Comparison of ENCODE assay signal across 8 mouse cellular contexts in genomic region chr7:112656141-112656662, GRCm38 (mm10). TPM values are rescaled to one million over a fixed set of nuclear protein-coding genes. Genes with fewer than 3 reads are reported as not detected.
DNase-seq lines count a peak whose midpoint lies in the region; ATAC-seq and TF ChIP-seq lines count a peak whose summit lies in the region.
"Had no signal": no experiment of that assay in that cellular context is flagged by ENCODE, and none has a peak within 500 bp of the region (broad histone marks: within the 10 kb centered on the region; RNA-seq: fewer than 3 reads in every experiment).

No protein-coding gene starts in this region.

- no peaks in the 10 kb centered on the region for H3K36me3 ChIP-seq in embryonic facial prominence, embryonic 13.5 days
- no peaks in the 10 kb centered on the region; the same call in 1 of the 2 replicates for H3K36me3 ChIP-seq in heart, embryonic 16.5 days (ENCODE audit: control insufficient read depth, insufficient read depth)
- H3K36me3 ChIP-seq in limb, embryonic 14.5 days (ENCODE audit: control insufficient read depth, insufficient read depth, low read length), result no peaks in the 10 kb centered on the region
- no peaks in the 10 kb centered on the region for H3K36me3 ChIP-seq in stomach, embryonic 16.5 days (ENCODE audit: control insufficient read depth, insufficient read depth, low read length)
- no peaks in the 10 kb centered on the region for H3K36me3 ChIP-seq in forebrain, postnatal 0 days (ENCODE audit: insufficient read depth)
- H3K36me3 ChIP-seq: limb, embryonic 12.5 days had no signal

- peak; percentile 68 for DNase-seq in limb, embryonic 14.5 days (ENCODE audit: low spot score)
- DNase-seq in B cell, adult 2 months, result no peak
- no peak for DNase-seq in left cerebral cortex, adult 11 months (ENCODE audit: low spot score)
- DNase-seq in forebrain, postnatal 0 days, result no peak

- no peak overlapping the region for H3K4me3 ChIP-seq in embryonic facial prominence, embryonic 13.5 days
- no peak overlapping the region for H3K4me3 ChIP-seq in heart, embryonic 16.5 days (ENCODE audit: low read length)
- H3K4me3 ChIP-seq in limb, embryonic 14.5 days (replicated peaks; ENCODE audit: low read length), result no peak overlapping the region
- H3K4me3 ChIP-seq in stomach, embryonic 16.5 days (replicated peaks; ENCODE audit: low read length), result no peak overlapping the region
- H3K4me3 ChIP-seq in forebrain, postnatal 0 days (ENCODE audit: low read depth, low read length), result no peak overlapping the region
- H3K4me3 ChIP-seq: limb, embryonic 12.5 days had no signal

- peak overlapping the region; percentile 5; the same call in 1 of the 2 replicates for H3K4me2 ChIP-seq in embryonic facial prominence, embryonic 13.5 days
- H3K4me2 ChIP-seq in heart, embryonic 16.5 days (ENCODE audit: low read depth, low read length), result peak overlapping the region; percentile 31; the same call in 1 of the 2 replicates
- H3K4me2 ChIP-seq in limb, embryonic 14.5 days (replicated peaks; ENCODE audit: low read depth, low read length, severe bottlenecking), result no peak overlapping the region
- no peak overlapping the region for H3K4me2 ChIP-seq in stomach, embryonic 16.5 days (ENCODE audit: low read depth, low read length)
- H3K4me2 ChIP-seq in forebrain, postnatal 0 days (ENCODE audit: low read depth), result no peak overlapping the region
- H3K4me2 ChIP-seq: limb, embryonic 12.5 days had no signal

- 36% methylated on average over 9 of the region's 9 CpGs for WGBS in embryonic facial prominence, embryonic 13.5 days
- 4% methylated on average over 9 of the region's 9 CpGs for WGBS in heart, embryonic 16.5 days
- 33% methylated on average over 9 of the region's 9 CpGs for WGBS in limb, embryonic 14.5 days
- 14% methylated on average over 9 of the region's 9 CpGs for WGBS in stomach, embryonic 16.5 days
- 53% methylated on average over 9 of the region's 9 CpGs for WGBS in forebrain, postnatal 0 days

- H3K9ac ChIP-seq in embryonic facial prominence, embryonic 13.5 days, result no peak overlapping the region
- no peak overlapping the region for H3K9ac ChIP-seq in heart, embryonic 16.5 days (ENCODE audit: low read length)
- no peak overlapping the region for H3K9ac ChIP-seq in limb, embryonic 14.5 days (ENCODE audit: low read depth, low read length, severe bottlenecking)
- peak overlapping the region; percentile 10; the same call in 1 of the 2 replicates for H3K9ac ChIP-seq in stomach, embryonic 16.5 days (ENCODE audit: low read length)
- no peak overlapping the region for H3K9ac ChIP-seq in forebrain, postnatal 0 days
- H3K9ac ChIP-seq: limb, embryonic 12.5 days had no signal

- H3K4me1 ChIP-seq in embryonic facial prominence, embryonic 13.5 days, result peaks cover 7% of the 10 kb centered on the region
- H3K4me1 ChIP-seq in heart, embryonic 16.5 days (ENCODE audit: control insufficient read depth, insufficient read depth, low read length), result peaks cover 47% of the 10 kb centered on the region
- H3K4me1 ChIP-seq in limb, embryonic 14.5 days (ENCODE audit: control insufficient read depth, insufficient read depth, low read length), result 0 out of 2 replicates have a peak, but pooled peaks cover 2% of the 10 kb centered on the region
- peaks cover 9% of the 10 kb centered on the region for H3K4me1 ChIP-seq in stomach, embryonic 16.5 days (ENCODE audit: control insufficient read depth, insufficient read depth, low read length)
- no peaks in the 10 kb centered on the region for H3K4me1 ChIP-seq in forebrain, postnatal 0 days (ENCODE audit: insufficient read depth)

- H3K27me3 ChIP-seq in embryonic facial prominence, embryonic 13.5 days, result no peaks in the 10 kb centered on the region
- H3K27me3 ChIP-seq in heart, embryonic 16.5 days (ENCODE audit: control insufficient read depth, insufficient read depth, low read length), result no peaks in the 10 kb centered on the region
- H3K27me3 ChIP-seq in limb, embryonic 14.5 days (ENCODE audit: control insufficient read depth, insufficient read depth, low read length), result no peaks in the 10 kb centered on the region
- H3K27me3 ChIP-seq in stomach, embryonic 16.5 days (ENCODE audit: control insufficient read depth, insufficient read depth, low read length), result no peaks in the 10 kb centered on the region
- H3K27me3 ChIP-seq in forebrain, postnatal 0 days (ENCODE audit: insufficient read depth, low read length), result no peaks in the 10 kb centered on the region
- H3K27me3 ChIP-seq: limb, embryonic 12.5 days had no signal

- TF ChIP-seq POLR2A in limb, embryonic 14.5 days (IDR thresholded peaks at IDR 0.05; ENCODE audit: borderline replicate concordance, extremely low read depth, insufficient read depth, insufficient read length), result no peak

- TF ChIP-seq CTCF in forebrain, postnatal 0 days (IDR thresholded peaks at IDR 0.05; ENCODE audit: low read depth), result no peak

- ATAC-seq in embryonic facial prominence, embryonic 13.5 days (ENCODE audit: insufficient number of reproducible peaks, insufficient read depth, low FRiP score, low TSS enrichment, low read depth), result no peak
- ATAC-seq in heart, embryonic 16.5 days (replicated peaks; ENCODE audit: extremely low read depth, insufficient read depth, low FRiP score), result peak; percentile 92
- no peak for ATAC-seq in limb, embryonic 14.5 days (ENCODE audit: low FRiP score, low read depth)
- peak; percentile 89; the same call in 1 of the 2 replicates for ATAC-seq in stomach, embryonic 16.5 days (ENCODE audit: insufficient read depth, low FRiP score)
- ATAC-seq in forebrain, postnatal 0 days, result no peak

- H3K27ac ChIP-seq in embryonic facial prominence, embryonic 13.5 days, result peak overlapping the region; percentile 40
- H3K27ac ChIP-seq in heart, embryonic 16.5 days (ENCODE audit: low read length), result peak overlapping the region; percentile 84
- H3K27ac ChIP-seq in limb, embryonic 14.5 days (replicated peaks; ENCODE audit: low read depth, low read length), result no peak overlapping the region
- H3K27ac ChIP-seq in stomach, embryonic 16.5 days (ENCODE audit: low read length), result no peak overlapping the region; the same call in 1 of the 2 replicates
- H3K27ac ChIP-seq in forebrain, postnatal 0 days (ENCODE audit: low read depth, low read length), result no peak overlapping the region
- H3K27ac ChIP-seq: limb, embryonic 12.5 days had no signal

- H3K9me3 ChIP-seq in embryonic facial prominence, embryonic 13.5 days, result no peaks in the 10 kb centered on the region
- no peaks in the 10 kb centered on the region for H3K9me3 ChIP-seq in heart, embryonic 16.5 days (replicated peaks; ENCODE audit: control insufficient read depth, low read length)
- no peaks in the 10 kb centered on the region for H3K9me3 ChIP-seq in limb, embryonic 14.5 days (ENCODE audit: control insufficient read depth, low read length)
- H3K9me3 ChIP-seq in stomach, embryonic 16.5 days (replicated peaks; ENCODE audit: control insufficient read depth, low read length), result no peaks in the 10 kb centered on the region
- no peaks in the 10 kb centered on the region for H3K9me3 ChIP-seq in forebrain, postnatal 0 days (ENCODE audit: low read length)
- H3K9me3 ChIP-seq: limb, embryonic 12.5 days had no signal

RNA-seq across cellular contexts. Expression of gene Tead1, which starts 22.9 kb away (rescaled TPM):
- polyA plus RNA-seq in embryonic facial prominence, embryonic 13.5 days (2015; fragmentation: Nextera tagmentation; extraction: Ambion mirVana), result 44.5 and 44.9 TPM in 2 replicates
- 19.4 and 24.8 TPM in 2 replicates for polyA plus RNA-seq in heart, embryonic 16.5 days (2015; fragmentation: Nextera tagmentation; extraction: Ambion mirVana)
- polyA plus RNA-seq in limb, embryonic 14.5 days (2012; rRNA removed), result 38.2 and 42.1 TPM in 2 replicates
- polyA plus RNA-seq in limb, embryonic 14.5 days (2014; fragmentation: Nextera tagmentation; extraction: Ambion mirVana), result 23.2 and 23.5 TPM in 2 replicates
- 18.0 and 18.9 TPM in 2 replicates for polyA plus RNA-seq in stomach, embryonic 16.5 days (2015; fragmentation: Nextera tagmentation; extraction: Ambion mirVana)
- 14.9 and 20.1 TPM in 2 replicates for total RNA-seq in forebrain, postnatal 0 days (2014; rRNA removed)
- polyA plus RNA-seq in forebrain, postnatal 0 days (2015; fragmentation: Nextera tagmentation; extraction: Ambion mirVana), result 1.9 and 7.8 TPM in 2 replicates

Comparison
In these comparisons a context has a peak if more than half of its experiments do, and no peak if none do; other contexts are left out.
1. ATAC-seq: peak in heart, embryonic 16.5 days (single experiment) and stomach, embryonic 16.5 days (single experiment); none in embryonic facial prominence, embryonic 13.5 days (single experiment), limb, embryonic 14.5 days (single experiment) and forebrain, postnatal 0 days (single experiment).
2. H3K27ac ChIP-seq: peak in embryonic facial prominence, embryonic 13.5 days (single experiment) and heart, embryonic 16.5 days (single experiment); none in limb, embryonic 14.5 days (single experiment), stomach, embryonic 16.5 days (single experiment) and forebrain, postnatal 0 days (single experiment).
3. H3K4me2 ChIP-seq: peak in embryonic facial prominence, embryonic 13.5 days (single experiment) and heart, embryonic 16.5 days (single experiment); none in limb, embryonic 14.5 days (single experiment), stomach, embryonic 16.5 days (single experiment) and forebrain, postnatal 0 days (single experiment).